Mouse (Mus musculus) c-Kit-positive CD71-positive TER-119-negative erythroid progenitor cells, embryonic 14.5 days (primary cell): ENCODE results near the gene Nbl1.

ENCODE experiments used
- DNase-seq: peaks from one replicate; pipeline ENCODE4 v3.0.0-alpha.2; 2013; ENCODE audit warnings: low read depth

Gene Nbl1

GRCm38 (mm10) chr4:139064831-139065230 lies 28.0 kb downstream of the Nbl1 start:
- no peak for DNase-seq

GRCm38 (mm10) chr4:139059569-139059968 lies 33.2 kb downstream of the Nbl1 start:
- no peak for DNase-seq

- no peak for DNase-seq
These were observed 34.8 kb downstream of the Nbl1 start for GRCm38 (mm10) chr4:139058029-139058428.

- DNase-seq = no peak
These were observed 35.5 kb downstream of the Nbl1 start for GRCm38 (mm10) chr4:139057291-139057690.

GRCm38 (mm10) chr4:139055744-139056143 lies 37.0 kb downstream of the Nbl1 start:
- DNase-seq = no peak

- DNase-seq = no peak
These were observed 37.5 kb downstream of the Nbl1 start for GRCm38 (mm10) chr4:139055336-139055735.

GRCm38 (mm10) chr4:139054300-139054923 lies 38.4 kb downstream of the Nbl1 start:
- DNase-seq = no peak

- DNase-seq = no peak
These were observed 39.4 kb downstream of the Nbl1 start for GRCm38 (mm10) chr4:139053391-139053790.

- DNase-seq = no peak
These were observed 40.0 kb downstream of the Nbl1 start for GRCm38 (mm10) chr4:139052796-139053195.

- no peak for DNase-seq
These were observed 44.3 kb downstream of the Nbl1 start for GRCm38 (mm10) chr4:139048518-139048917.

GRCm38 (mm10) chr4:139046354-139046753 lies 46.4 kb downstream of the Nbl1 start:
- DNase-seq = no peak

- DNase-seq = no peak
These were observed 48.2 kb downstream of the Nbl1 start for GRCm38 (mm10) chr4:139044566-139044965.

- DNase-seq = no peak
These were observed 49.2 kb downstream of the Nbl1 start for GRCm38 (mm10) chr4:139043600-139043999.

GRCm38 (mm10) chr4:139042611-139043010 lies 50.2 kb downstream of the Nbl1 start:
- DNase-seq = no peak

- no peak for DNase-seq
These were observed 52.5 kb downstream of the Nbl1 start for GRCm38 (mm10) chr4:139040084-139040839.

GRCm38 (mm10) chr4:139037795-139038607 lies 54.8 kb downstream of the Nbl1 start:
- DNase-seq = no peak

- no peak for DNase-seq
These were observed 57.0 kb downstream of the Nbl1 start for GRCm38 (mm10) chr4:139035799-139036198.

- DNase-seq = no peak
These were observed 57.9 kb downstream of the Nbl1 start for GRCm38 (mm10) chr4:139034942-139035341.

GRCm38 (mm10) chr4:139034540-139034939 lies 58.3 kb downstream of the Nbl1 start:
- DNase-seq = no peak

GRCm38 (mm10) chr4:139034010-139034367 lies 58.8 kb downstream of the Nbl1 start:
- DNase-seq = no peak

- no peak for DNase-seq
These were observed 59.4 kb downstream of the Nbl1 start for GRCm38 (mm10) chr4:139033263-139034009.

- DNase-seq = no peak
These were observed 60.3 kb downstream of the Nbl1 start for GRCm38 (mm10) chr4:139032521-139032920.
